Mouse (Mus musculus): Measurements from ENCODE around the gene Zcchc18.
"Not testable (repeated sequence)": the region's sequence is repeated elsewhere in the genome, so short reads cannot be mapped to it uniquely, and the experiment has no call there.

Gene Zcchc18

DNA sequence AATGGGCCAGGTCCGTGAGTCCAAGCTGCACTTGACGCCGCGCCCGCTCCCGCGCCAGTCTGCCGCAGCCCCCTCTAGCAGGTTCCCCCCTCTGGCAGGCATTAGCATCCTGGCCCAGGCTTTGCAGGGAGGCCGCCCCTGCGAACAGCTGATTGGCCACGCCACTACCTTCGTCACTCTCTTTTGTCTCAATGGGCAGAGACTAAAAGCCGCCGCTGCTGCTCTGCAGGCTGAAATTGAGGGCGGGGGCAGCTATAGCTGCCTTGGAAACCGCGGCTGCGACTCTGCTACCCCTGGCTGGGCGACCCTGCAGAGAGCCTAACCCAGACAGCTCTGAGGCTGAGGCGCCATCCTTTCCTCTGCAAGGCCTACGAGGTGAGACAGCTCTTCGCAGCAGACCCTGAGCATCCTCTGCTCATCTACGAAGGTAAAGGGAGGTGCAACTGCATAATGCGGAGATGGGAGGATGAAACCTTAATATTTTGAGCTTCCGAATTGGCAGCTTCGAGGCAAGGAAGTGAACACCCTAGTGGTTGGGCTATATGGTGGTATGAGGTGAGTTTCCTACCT, at the start of gene Zcchc18:
Gene Zcchc18, plus strand, starts transcription at position 178 of the 570 bp plus-strand sequence.
- peak; percentile 89 for DNase-seq (ENCODE audit: low read depth, low spot score)

DNA sequence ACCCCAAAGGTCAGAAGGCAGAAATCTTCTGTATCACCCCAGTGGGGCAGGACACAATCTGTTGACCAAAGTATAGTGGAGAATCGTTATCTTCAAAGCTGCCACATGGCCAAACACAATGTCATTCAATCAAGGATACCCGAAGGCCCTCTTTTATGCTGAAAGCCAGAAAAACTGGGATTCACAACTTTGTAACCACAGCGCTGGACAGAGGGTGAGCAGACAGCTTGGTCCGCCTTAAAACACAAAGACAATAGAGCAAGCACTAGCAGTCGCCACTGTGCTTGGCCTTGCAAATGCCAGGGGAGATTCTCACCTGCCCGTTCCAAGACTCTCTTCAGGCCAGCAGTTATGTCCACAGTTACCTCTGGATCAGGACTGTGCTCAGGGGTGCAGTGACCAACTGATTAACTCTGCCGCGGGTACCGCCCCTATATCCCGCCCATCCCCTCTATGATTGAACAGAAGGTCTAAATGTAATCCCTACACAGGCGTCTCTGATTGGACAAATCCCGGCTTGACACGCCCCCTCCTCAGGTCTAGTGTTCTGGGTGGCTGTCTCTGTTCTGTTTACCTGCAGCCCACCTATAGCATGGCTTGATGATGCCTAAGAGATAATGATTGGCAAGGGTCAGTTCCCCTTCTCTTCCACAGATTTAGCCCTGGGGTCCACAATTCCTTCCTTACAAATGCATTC, 35.2 kb upstream of the Zcchc18 start:
- peak; percentile 85 for DNase-seq (ENCODE audit: low read depth, low spot score)

DNA sequence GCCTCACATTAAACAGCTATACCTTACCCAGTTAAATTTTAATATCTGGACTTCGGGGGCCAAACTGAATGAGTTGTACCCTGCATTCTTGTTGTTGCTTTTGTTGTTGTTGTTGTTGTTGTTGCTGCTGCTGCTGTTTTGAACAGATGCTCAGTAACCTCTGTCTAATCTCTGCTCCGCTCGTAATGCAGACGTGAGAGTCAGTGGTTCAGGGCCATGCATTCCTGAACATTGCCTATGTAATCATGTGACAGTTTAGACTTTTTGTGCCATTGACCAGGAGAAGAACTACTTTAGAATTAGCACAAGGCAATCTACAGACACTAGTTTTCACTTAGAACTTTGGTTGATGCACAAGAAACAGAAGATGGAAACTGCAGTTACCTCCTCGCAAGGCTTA, 34.7 kb upstream of the Zcchc18 start:
- peak; percentile 20 for DNase-seq (ENCODE audit: low read depth, low spot score)

DNA sequence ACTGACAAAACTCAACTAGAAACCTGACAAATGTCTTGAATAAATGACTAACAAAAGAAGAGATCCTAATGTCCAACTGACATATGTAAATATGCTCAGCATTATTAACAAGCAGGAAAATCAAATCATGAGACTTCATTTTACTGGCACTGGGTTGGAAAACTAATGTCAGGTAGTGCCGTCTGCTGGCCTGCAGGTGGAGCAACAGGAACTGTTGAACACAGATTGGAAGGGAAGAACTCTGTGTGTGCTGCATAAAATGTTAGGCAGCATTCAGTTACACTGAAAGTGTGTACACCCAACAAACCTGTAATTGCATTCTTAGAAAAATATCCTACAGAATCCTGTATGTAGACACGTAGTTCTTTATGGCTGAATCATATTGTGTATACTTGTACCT, 33.3 kb upstream of the Zcchc18 start:
- DNase-seq (ENCODE audit: low read depth, low spot score) = peak; percentile 32

DNA sequence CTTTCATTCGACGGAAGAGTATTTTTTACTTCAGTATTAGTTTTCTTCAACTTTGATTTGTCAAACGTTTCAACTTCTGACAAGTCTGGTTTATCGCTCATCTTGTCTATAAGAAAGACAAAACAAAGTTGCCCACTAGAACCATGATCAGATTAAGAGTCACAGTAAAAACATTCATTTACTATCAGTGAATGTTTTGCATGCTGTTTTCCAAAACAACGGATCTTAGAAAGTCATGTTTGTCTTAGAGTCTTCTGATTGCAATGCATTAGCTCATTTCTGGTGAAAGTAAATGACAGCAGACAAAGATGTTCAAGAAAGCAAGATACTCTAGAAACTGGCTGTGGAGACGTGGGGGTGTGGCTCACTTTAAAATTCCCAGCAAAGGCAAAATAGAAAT, 17.6 kb upstream of the Zcchc18 start, which contains the start of gene Tmsb15b2:
Gene Tmsb15b2, minus strand, starts transcription at position 101 of the 400 bp plus-strand sequence.
- DNase-seq (ENCODE audit: low read depth, low spot score) = not testable (repeated sequence)

DNA sequence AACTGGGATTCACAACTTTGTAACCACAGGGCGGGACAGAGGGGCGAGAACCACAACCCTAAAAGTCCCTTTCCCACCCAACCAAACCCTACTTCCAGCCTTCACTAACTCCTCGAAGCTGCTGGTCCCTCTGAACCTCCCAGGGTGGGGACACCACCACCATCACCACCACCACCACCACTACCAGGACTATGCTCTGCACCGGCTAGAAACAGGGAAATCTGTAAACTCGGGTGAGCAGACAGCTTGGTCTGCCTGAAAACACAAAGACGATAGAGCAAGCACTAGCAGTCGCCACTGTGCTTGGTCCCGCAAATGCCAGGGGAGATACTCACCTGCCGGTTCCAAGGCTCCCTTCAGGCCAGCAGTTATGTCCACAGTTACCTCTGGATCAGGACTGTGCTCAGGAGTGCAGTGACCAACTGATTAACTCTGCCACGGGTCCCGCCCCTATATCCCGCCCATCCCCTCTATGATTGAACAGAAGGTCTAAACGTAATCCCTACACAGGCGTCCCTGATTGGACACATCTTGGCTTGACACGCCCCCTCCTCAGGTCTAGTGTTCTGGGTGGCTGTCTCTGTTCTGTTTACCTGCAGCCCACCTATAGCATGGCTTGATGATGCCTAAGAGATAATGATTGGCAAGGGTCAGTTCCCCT, 16.4 kb upstream of the Zcchc18 start, which contains the start of the genes Tmsb15l and Tmsb15b1:
Gene Tmsb15l, minus strand, starts transcription at position 446 of the 661 bp plus-strand sequence.
Gene Tmsb15b1, minus strand, starts transcription at position 451 of the 661 bp plus-strand sequence.
- peak; percentile 88 for DNase-seq (ENCODE audit: low read depth, low spot score)

DNA sequence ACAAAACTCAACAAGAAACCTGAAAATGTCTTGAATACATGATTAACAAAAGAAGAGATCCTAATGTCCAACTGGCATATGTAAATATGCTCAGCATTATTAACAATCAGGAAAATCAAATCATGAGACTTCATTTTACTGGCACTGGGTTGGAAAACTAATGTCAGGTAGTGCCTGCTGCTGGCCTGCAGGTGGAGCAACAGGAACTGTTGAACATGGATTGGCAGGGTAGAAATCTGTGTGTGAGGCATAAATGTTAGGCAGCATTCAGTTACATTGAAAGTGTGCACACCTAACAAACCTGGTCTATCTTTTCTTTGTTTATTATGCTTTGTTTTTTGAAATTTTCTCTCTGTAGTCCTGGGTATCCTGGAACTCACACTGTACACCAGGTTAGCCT, 14.3 kb upstream of the Zcchc18 start:
- DNase-seq (ENCODE audit: low read depth, low spot score) = peak; percentile 41

DNA sequence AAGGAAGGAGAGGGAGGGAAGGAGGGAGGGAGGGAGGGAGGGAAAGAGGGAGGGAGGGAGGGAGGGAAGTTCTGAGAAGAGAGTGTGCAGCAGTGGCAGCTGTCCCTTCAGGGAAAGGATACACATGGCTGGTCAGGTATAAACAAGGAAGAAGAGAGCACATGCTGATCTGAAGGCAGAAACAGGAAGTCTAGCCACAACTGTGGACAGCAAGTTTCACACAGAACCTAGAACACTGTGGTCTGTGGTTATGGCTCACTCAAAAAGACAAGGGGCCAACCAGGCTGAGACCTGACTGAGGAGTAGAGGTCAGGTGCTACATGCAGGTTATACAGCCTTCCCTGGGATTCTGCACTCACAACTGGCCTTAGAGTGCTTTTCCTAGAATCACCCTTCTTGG, 6.9 kb upstream of the Zcchc18 start:
- DNase-seq (ENCODE audit: low read depth, low spot score) = peak; percentile 65

DNA sequence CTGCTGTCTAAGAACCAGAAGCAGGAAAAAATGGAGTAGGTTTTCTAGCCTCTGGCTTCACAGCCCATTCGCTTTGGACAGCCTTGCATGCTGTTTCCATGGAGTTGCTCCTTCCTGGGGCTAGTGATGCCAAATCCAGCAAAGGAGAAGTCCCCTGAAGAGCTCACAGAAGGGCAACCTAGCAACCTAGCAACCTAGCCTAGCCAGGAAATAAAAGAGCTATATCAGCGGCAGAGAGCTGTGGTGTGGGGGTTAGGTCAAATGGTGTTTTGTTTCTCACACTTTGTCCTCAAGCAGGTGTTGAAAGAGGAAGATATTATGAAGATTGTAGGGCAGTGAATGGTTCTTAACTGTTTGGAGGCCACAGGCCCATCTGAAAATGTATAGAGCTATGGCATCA, 1.7 kb upstream of the Zcchc18 start:
- DNase-seq (ENCODE audit: low read depth, low spot score) = peak; percentile 62

DNA sequence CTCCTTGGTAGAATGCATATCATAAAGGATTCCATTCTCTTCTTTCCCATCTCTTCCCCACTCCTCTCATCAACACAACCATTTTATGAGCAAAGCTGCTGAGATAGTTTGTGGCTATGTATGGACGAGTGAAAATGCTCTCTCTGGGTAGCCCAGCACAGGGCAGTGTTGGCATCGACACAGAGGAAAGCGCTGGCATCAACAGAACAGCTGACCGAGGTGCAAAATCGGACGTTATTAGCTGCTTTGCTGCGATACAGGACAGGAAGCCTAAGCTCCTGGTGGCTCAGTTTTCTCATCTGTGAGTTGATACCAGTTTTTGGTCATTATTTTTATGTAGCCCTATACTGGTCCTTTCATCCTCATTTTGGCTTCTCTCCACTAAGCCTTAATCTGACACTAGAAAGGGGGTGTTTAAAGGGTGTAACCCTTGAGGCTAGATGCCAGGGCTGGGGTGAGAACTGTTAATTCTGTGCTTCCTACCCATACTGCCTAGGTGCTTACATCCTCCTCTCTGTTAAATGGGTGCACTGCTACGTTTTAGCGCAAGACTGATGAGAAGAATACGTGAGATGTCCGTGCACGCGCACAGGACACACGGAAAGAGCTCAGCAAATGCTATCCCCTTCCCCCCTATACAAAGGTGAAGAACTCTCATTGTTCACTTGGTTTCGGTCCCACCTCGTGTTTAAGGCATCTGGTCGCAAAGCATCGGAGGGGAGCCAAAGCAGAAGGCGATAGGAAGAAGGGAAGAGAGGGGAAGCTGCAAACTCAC, 577 bp upstream of the Zcchc18 start:
- no peak for DNase-seq (ENCODE audit: low read depth, low spot score)

DNA sequence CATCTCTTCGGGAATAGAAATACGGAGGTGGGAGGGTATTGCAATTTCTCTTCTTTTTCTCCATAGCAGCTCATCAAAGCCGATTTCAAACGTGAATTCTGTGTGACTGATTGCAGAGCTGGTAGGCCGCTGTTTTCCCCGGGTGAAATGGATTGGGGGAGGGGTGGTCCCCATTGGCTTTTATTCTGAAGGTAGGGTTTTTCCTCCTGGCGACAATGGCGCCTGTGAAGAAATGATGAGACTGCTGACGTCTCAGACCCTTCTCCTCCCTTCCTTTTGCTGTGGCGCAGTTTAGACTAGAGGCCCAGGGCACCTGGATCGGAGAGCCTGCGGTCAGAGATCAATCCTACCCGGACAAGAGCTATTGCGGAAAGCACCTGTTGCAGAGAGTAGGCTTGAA, 686 bp downstream of the Zcchc18 start:
- DNase-seq (ENCODE audit: low read depth, low spot score) = peak; percentile 58

DNA sequence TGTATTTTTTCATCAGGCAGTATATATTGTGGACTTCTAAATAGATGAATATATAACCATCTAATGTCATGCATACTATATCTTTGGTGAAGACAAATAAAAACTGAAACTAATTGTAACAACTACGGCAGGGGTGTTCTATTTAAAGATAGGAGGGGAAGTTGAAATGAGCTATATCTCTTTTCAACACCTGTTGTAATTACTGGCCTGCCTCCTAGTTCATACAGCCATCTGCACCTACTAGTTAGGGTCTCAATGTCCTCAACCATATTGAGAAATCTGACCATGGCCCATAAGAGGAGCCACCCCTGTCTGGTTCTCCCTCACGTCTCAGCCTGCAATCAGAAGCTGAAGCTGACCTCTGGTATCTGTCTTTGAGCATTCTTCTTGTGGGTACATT, 3.3 kb downstream of the Zcchc18 start:
- peak; percentile 58 for DNase-seq (ENCODE audit: low read depth, low spot score)

DNA sequence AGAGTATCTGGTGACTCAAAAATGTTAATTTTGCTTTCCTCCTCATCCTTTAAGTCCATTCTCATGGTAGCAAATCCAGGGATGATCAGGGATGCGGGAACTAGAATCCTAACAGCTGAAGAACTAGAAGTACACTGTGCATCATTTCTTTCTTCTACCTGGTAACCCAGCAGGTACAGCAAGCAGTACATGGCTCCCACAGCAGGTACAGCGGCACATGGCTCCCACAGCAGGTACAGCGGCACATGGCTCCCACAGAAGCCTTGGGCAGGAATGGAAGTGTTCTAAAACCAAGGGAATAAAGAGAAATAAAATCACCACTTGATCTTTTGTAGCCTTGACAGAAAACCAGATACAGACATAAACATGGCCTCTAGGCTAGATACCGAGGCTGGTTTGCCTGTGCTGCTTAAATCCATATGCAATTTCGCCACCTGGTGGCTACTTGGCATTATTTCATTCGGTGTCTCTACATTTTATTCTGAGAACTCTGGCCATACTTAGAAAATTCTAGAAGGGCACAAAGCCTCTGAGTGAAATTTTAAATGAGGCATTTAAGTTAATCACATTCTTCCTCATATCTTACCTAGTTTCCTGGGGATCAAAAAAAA, 22.2 kb downstream of the Zcchc18 start:
- DNase-seq (ENCODE audit: low read depth, low spot score) = peak; percentile 70

DNA sequence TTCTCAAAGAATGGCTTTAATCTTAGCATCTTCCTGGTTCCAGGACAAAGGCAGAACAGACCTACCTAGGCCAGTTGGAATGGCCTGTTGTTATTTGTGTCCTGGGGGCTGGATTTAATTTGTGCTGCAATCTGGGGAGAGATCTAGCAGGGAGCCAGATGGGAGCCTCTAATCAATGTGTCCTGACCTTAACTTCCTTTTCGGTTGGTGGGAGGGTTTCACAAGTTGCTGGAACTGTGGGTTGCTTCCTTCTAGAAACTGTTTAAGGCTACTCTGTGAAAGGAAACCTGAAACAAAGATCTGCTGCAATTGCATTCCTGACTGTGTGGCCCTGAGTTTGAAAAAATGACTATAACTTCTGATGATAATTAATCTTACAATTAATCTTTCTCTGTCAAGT, 24.7 kb downstream of the Zcchc18 start:
- no peak for DNase-seq (ENCODE audit: low read depth, low spot score)

DNA sequence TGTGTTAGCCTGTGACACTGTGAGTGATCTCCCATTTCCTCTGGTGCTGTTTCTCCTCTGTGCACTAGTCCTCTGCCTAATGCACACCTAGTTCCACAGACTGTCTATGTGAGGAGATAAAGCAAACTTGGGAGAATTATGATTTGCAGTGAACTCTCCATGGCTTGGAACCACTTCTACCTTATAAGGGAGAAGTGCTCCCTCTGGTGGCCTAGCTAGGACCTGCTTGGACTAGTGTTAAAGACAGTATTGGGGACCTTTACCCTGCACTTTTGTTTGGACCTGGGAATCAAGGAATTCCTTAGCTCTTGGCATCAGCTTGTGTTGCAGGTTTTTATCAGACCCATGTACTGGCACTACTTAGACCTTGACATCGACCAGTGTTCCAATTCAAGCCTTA, 26.4 kb downstream of the Zcchc18 start:
- DNase-seq (ENCODE audit: low read depth, low spot score) = peak; percentile 59

DNA sequence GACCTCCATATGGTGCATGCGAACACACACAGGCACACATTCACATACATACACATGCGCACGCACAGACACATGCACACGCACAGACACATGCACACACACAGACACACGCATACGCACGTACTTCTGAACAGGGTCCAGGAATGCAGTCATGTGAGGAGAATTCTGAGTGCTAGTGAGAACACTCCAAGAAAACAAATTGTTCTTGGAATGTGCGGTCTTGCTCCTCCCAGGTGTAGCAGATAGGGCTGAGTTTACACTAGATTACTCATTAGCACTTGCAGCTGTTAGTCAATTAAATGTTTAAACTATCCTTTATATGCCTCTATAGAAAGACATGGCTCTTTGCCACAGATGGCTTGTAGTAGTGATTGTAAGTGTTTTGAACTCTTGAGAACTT, 38.0 kb downstream of the Zcchc18 start:
- DNase-seq (ENCODE audit: low read depth, low spot score) = no peak

DNA sequence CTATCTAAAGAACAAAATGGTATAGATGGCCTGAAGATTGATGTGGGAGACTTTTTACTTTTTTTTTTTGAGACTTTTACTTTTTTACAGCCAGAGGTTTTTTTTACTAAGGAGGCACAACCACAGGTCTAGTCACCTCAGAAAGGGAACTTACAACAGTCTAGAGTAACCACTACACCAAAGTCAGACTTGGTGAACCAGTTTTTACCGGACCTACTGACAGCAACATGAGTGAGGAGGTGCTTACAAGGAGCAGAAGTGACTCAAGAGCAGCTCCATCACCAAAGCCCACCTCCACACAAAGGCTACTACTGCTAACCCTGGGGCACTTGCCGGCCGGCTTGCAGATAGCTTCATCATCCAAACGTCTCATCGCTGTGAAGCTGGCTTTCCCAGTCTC, 38.8 kb downstream of the Zcchc18 start:
- no peak for DNase-seq (ENCODE audit: low read depth, low spot score)

DNA sequence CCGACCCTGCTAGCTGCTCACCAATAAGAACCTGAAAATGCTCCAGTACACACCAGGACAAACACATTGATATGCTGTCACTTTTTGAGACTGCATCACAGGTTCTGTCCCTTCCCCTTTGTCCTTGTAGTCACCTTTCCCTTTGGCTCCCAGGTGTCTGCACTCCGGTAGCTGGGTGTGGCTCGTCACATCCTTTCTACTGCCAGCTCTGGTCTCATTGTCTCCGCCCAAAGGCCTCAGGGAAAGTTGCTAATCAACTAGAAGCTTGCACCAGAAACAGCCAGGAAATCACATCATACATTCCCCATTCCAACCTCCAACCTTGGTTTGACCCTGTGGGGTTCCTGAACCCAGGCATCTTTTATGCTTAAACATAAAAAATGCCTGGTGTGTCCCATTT, 41.4 kb downstream of the Zcchc18 start:
- DNase-seq (ENCODE audit: low read depth, low spot score) = no peak

DNA sequence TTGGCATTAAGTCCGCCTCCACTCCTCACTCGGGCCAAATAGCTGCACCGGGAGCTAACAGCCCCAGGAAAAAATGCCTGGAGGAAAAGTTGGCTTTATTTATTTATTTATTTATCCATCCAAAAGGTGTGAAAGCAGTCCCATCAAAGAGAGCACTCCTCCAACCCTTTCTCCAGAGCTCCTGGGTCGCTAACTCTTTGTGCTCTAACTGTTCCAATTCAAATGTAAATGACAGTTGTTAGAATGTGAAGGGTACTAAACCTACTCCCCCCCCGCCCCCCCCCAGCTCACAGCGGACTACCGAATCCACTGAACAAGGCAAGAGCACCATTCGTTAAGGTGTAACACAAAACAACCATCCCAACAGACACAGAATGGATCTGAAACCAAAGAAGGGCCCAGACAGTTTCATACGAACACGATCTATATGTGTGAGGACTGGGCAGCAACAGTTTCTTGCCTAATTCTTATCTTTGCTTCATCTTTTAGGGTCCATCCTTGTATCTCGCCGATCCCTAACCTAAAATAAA, 44.6 kb downstream of the Zcchc18 start:
- no peak for DNase-seq (ENCODE audit: low read depth, low spot score)

DNA sequence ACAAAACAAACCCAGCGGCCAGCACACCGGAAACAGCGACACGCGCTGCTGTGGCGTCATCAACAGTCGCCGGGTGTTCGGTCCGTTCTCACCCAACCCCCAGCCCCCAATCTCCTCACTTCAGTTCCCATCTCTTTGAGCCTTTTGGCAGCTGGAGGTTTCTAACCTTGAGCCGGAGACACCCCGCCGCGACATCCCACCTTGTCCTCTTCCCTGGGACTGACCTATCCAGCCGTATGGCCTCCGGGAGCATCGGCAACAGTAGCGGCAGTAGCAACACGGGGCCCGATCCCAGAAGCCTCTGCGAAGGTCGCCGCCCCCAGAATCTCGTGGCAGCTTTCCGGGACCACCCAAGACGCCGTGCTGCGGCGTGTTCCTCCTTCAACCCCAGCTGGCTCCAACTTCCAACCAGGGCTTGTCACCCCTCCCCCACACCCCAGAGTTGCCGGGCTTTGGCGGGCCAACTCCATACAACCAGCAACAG, 45.1 kb downstream of the Zcchc18 start, which contains the start of gene Slc25a53:
Gene Slc25a53, minus strand, starts transcription at position 303 of the 484 bp plus-strand sequence.
- peak; percentile 88 for DNase-seq (ENCODE audit: low read depth, low spot score)

DNA sequence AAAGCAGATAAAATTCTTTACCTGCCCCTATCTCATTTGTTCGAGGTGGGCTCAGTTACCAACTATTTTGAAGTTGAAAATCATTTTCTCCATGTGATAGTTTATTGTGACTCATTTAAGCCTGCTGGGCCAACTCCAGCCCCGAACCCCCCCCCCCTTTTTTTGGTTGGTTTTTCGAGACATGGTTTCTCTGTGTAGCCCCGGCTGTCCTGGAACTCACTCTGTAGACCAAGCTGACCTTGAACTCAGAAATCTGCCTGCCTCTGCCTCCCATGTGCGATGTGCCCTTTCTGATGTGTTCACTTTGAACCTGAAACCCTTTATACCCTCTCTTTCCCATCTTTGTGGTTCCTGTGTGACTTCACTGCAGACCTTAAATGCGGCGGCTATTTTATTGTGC, 45.5 kb downstream of the Zcchc18 start:
- DNase-seq (ENCODE audit: low read depth, low spot score) = peak; percentile 5
